In the genomic region with DNA sequence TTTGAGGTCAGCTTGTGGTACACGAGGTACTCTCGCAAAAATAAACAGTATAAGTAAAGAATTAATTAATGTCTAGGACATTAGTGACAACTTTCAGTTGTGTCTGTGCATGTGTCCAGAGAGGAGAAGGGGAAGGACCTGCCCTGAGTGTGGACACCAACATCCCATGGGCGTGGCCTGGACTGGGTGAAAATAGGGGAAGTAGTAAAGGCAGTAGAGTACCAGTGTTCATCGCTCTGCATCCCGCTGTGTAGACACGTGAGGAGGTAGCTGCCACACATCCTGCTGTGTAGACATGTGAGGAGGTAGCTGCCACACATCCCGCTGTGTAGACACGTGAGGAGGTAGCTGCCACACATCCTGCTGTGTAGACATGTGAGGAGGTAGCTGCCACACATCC, we compare ENCODE assay signal across 8 mouse cellular contexts. TPM values are rescaled to one million over a fixed set of nuclear protein-coding genes. Genes with fewer than 3 reads are reported as not detected.
DNase-seq lines count a peak whose midpoint lies in the region; ATAC-seq lines count a peak whose summit lies in the region.
"Not testable (repeated sequence)": the region's sequence is repeated elsewhere in the genome, so short reads cannot be mapped to it uniquely, and the experiment has no call there.
"Had no signal": no experiment of that assay in that cellular context is flagged by ENCODE, and none has a peak within 500 bp of the region (broad histone marks: within the 10 kb centered on the region; RNA-seq: fewer than 3 reads in every experiment).

No protein-coding gene starts in this region.

- H3K36me3 ChIP-seq in liver, embryonic 12.5 days, result not testable (repeated sequence)

- H3K4me3 ChIP-seq in liver, embryonic 12.5 days, result not testable (repeated sequence)

- peak; percentile 99 for ATAC-seq in granulocyte monocyte progenitor cell, adult 5-6 weeks (replicated peaks; ENCODE audit: poor library complexity, severe bottlenecking)
- peak; percentile 46; the same call in 1 of the 2 replicates for ATAC-seq in liver, embryonic 12.5 days
- ATAC-seq in megakaryocyte, adult 5-6 weeks (ENCODE audit: poor library complexity, severe bottlenecking), result peak; percentile 98
- peak; percentile 99 for ATAC-seq in monocyte, adult 5-6 weeks (replicated peaks; ENCODE audit: insufficient number of reproducible peaks, low FRiP score, low TSS enrichment, poor library complexity, severe bottlenecking)

- not testable (repeated sequence) for H3K27ac ChIP-seq in liver, embryonic 12.5 days

- not testable (repeated sequence) for H3K4me2 ChIP-seq in liver, embryonic 12.5 days

- peaks cover 24% of the 10 kb centered on the region for H3K4me1 ChIP-seq in liver, embryonic 12.5 days

- H3K27me3 ChIP-seq in liver, embryonic 12.5 days (replicated peaks), result not testable (repeated sequence)

- H3K9me3 ChIP-seq in liver, embryonic 12.5 days (replicated peaks), result not testable (repeated sequence)

- 56% methylated on average over 8 of the region's 8 CpGs for WGBS in liver, embryonic 12.5 days (ENCODE audit: insufficient replicate concordance)

- not testable (repeated sequence) for H3K9ac ChIP-seq in liver, embryonic 12.5 days

- peak; percentile 6 to 19 for DNase-seq in B cell, adult 2 months
- DNase-seq in MEL-GATA-1-ER (ENCODE audit: extremely low read depth, low read depth), result peak; percentile 75
- DNase-seq in lung, postnatal 14 days, result peak; percentile 22

RNA-seq across cellular contexts. Expression of gene Borcs5, which starts 34.4 kb away (rescaled TPM):
- 13.5 and 19.0 TPM in 2 replicates for total RNA-seq in granulocyte monocyte progenitor cell, adult 5-6 weeks (2014; fragmentation: Nextera tagmentation)
- total RNA-seq in granulocyte monocyte progenitor cell, adult 5-6 weeks (2017), result 5.8 and 6.4 TPM in 2 replicates
- polyA plus RNA-seq in liver, embryonic 12.5 days (2016; fragmentation: Nextera tagmentation; extraction: Ambion mirVana), result 13.5 and 14.1 TPM in 2 replicates
- 13.9 and 15.3 TPM in 2 replicates for total RNA-seq in megakaryocyte, adult 5-6 weeks (2015)
- 11.6 and 15.5 TPM in 2 replicates for total RNA-seq in megakaryocyte, adult 5-6 weeks (2017)
- 6.4 to 10.1 TPM (median 10.1 TPM) in 3 replicates for total RNA-seq in monocyte, adult 5-6 weeks (2017)

RNA-seq across cellular contexts. Expression of gene Mansc1, which starts 41.4 kb away (rescaled TPM):
- total RNA-seq in granulocyte monocyte progenitor cell, adult 5-6 weeks (2014; fragmentation: Nextera tagmentation), result 5.3 and 6.3 TPM in 2 replicates
- total RNA-seq in granulocyte monocyte progenitor cell, adult 5-6 weeks (2017), result 3.5 and 5.0 TPM in 2 replicates
- 0.74 and 0.85 TPM in 2 replicates for polyA plus RNA-seq in liver, embryonic 12.5 days (2016; fragmentation: Nextera tagmentation; extraction: Ambion mirVana)
- total RNA-seq in megakaryocyte, adult 5-6 weeks (2015), result 1.6 and 4.0 TPM in 2 replicates
- total RNA-seq in megakaryocyte, adult 5-6 weeks (2017), result 0.81 and 1.5 TPM in 2 replicates
- total RNA-seq in monocyte, adult 5-6 weeks (2017), result 0.68 to 1.8 TPM (median 0.96 TPM) in 3 replicates
- polyA plus RNA-seq: erythroblast, embryonic 14.5 days had no signal

Comparison
In these comparisons a context has a peak if more than half of its experiments do, and no peak if none do; other contexts are left out.
1. DNase-seq: peak in every context shown above with its lines; median percentile 75 in MEL-GATA-1-ER; 22 in lung, postnatal 14 days; 12 in B cell, adult 2 months.
2. ATAC-seq: peak in every context shown above with its lines; median percentile 99 in granulocyte monocyte progenitor cell, adult 5-6 weeks; 99 in monocyte, adult 5-6 weeks; 98 in megakaryocyte, adult 5-6 weeks; 46 in liver, embryonic 12.5 days.